Mouse (Mus musculus): ENCODE results near the gene Ssh1. TPM values are rescaled to one million over a fixed set of nuclear protein-coding genes. Genes with fewer than 3 reads are reported as not detected.

Gene Ssh1
- polyA plus RNA-seq, 1 experiment from 2014 or later: 13.3 TPM

DNA sequence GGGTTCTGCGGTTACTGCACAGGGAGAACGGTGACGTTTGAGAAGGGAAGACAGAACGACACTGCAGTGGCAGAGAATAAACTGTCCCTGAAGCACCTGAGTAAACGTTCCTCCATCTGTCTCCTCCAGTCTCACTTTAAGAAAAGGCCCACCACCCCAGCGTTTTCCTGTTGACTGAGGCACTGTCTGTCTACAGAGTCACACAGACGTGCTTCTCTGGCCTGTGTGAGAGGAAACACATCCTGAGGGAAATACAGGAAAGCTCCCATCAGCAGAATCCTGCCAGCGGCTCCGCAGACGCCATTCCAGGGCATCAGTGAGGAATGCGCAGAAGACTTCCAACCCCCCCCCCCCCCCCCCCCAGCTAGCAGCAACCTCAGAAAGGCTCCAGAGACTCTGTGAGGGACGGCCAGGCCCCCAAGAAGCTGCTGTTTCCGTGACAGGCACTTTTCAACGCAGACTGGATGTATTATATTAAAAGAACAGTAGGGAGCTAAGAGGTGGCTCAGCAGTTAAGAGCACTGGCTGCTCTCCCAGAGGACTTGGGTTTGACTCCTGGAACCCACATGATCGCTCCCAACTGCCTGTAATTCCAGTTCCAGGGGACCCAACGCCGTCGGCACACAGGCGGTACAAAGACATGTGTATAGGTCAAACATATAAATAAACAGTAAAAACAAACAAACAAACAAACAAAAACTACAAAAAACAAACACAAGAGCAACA is 104.3 kb downstream of the Ssh1 start:
- 0 out of 2 replicates have a peak, but pooled peaks cover 7% of the 10 kb centered on the region for H3K36me3 ChIP-seq
- peak overlapping the region; percentile 52 for H3K27ac ChIP-seq (replicated peaks)
- H3K9me3 ChIP-seq (replicated peaks): no peaks in the 10 kb centered on the region
- no peaks in the 10 kb centered on the region for H3K27me3 ChIP-seq (ENCODE audit: low read depth, poor library complexity, severe bottlenecking)
- 40% methylated on average over 19 of the region's 19 CpGs for WGBS
- peaks cover 48% of the 10 kb centered on the region for H3K4me1 ChIP-seq
- no peak for DNase-seq (ENCODE audit: low spot score)
- no peak overlapping the region for H3K4me3 ChIP-seq

DNA sequence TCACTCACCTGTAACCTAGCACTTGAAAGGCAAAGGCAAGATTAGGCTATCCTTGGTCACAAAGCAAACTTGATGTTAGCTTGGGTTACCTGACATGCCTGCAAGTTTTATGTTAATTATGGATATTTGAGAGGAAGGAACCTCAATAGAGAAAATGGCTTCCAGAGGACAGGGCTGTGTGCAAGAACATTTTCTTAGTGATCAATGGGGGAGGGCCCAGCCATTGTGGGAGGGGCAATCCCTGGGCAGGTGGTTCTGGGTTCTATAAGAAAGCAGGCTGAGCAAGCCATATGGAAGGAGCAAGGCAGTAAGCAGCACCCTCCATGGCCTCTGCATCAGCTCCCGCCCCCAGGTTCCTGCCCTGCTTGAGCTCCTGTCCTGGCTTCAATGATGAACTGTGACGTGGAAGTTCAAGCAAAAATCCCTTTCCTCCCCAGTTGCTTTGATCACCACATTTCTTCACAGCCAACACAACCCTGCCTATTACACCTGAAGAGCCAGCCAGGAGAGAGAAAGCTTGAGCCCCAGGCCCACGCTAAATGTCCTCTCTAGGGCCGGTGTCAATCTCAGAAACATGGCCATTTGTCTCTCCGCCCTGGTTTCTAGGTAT is 105.4 kb downstream of the Ssh1 start:
- H3K9me3 ChIP-seq (replicated peaks): no peaks in the 10 kb centered on the region
- peaks cover 56% of the 10 kb centered on the region for H3K4me1 ChIP-seq
- H3K4me3 ChIP-seq: no peak overlapping the region
- DNase-seq (ENCODE audit: low spot score): no peak
- H3K27ac ChIP-seq (replicated peaks): peak overlapping the region; percentile 52
- no peaks in the 10 kb centered on the region for H3K27me3 ChIP-seq (ENCODE audit: low read depth, poor library complexity, severe bottlenecking)
- H3K36me3 ChIP-seq: 0 out of 2 replicates have a peak, but pooled peaks cover 7% of the 10 kb centered on the region
- 92% methylated on average over 5 of the region's 5 CpGs for WGBS

DNA sequence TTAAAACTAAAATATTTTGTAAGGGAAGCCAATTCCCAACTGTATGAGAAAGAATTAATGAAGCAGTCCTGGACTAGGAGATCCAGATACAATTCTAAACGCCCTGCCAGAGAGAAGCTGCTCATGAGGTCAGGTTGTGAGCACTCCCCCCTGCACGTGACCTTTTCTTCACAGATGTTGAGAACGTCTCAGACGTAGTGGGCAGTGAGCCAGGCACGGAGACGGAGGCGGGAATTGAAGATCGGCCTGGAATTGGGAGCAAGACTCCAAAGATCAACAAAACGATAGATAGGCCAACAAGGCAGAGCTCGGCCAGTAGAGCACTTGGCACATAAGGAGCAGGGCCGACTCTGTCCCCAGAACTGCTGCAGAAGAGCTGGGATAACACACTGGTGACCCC is 106.6 kb downstream of the Ssh1 start:
- Histone ChIP-seq H3K27me3 (ENCODE audit: low read depth, poor library complexity, severe bottlenecking) (no peaks in the 10 kb centered on the region), H3K4me1 (peaks cover 66% of the 10 kb centered on the region), H3K27ac (replicated peaks) (no peak overlapping the region), H3K9me3 (replicated peaks) (no peaks in the 10 kb centered on the region), H3K36me3 (peaks cover 13% of the 10 kb centered on the region), H3K4me3 (no peak overlapping the region)
- DNase-seq (ENCODE audit: low spot score): no peak
- WGBS: 78% methylated on average over 11 of the region's 11 CpGs

Other genes starting within 250 kb of the Ssh1 start
- 75.4 and 77.1 TPM in 2 replicates for gene Sart3, start 221.4 kb downstream of the Ssh1 start, polyA plus RNA-seq (2016; fragmentation: Nextera tagmentation; extraction: Ambion mirVana)
- gene Iscu, start 221.1 kb downstream of the Ssh1 start, polyA plus RNA-seq (2016; fragmentation: Nextera tagmentation; extraction: Ambion mirVana): 109 and 111 TPM in 2 replicates
- 23.6 and 25.1 TPM in 2 replicates for gene Tmem119, start 193.4 kb downstream of the Ssh1 start, polyA plus RNA-seq (2016; fragmentation: Nextera tagmentation; extraction: Ambion mirVana)
- 0.77 and 1.5 TPM in 2 replicates for gene Selplg, start 161.2 kb downstream of the Ssh1 start, polyA plus RNA-seq (2016; fragmentation: Nextera tagmentation; extraction: Ambion mirVana)
- gene Coro1c, start 85.1 kb downstream of the Ssh1 start, polyA plus RNA-seq (2016; fragmentation: Nextera tagmentation; extraction: Ambion mirVana): 205 and 233 TPM in 2 replicates
- gene Dao, start 9.8 kb upstream of the Ssh1 start, polyA plus RNA-seq (2016; fragmentation: Nextera tagmentation; extraction: Ambion mirVana): not detected in 2 replicates
- 13.0 and 15.6 TPM in 2 replicates for gene Usp30, start 71.6 kb upstream of the Ssh1 start, polyA plus RNA-seq (2016; fragmentation: Nextera tagmentation; extraction: Ambion mirVana)
- 8.9 and 17.7 TPM in 2 replicates for gene Svop, start 97.7 kb upstream of the Ssh1 start, polyA plus RNA-seq (2016; fragmentation: Nextera tagmentation; extraction: Ambion mirVana)
- 12.2 and 12.8 TPM in 2 replicates for gene Alkbh2, start 134.3 kb upstream of the Ssh1 start, polyA plus RNA-seq (2016; fragmentation: Nextera tagmentation; extraction: Ambion mirVana)
- 58.9 and 67.5 TPM in 2 replicates for gene Ung, start 136.5 kb upstream of the Ssh1 start, polyA plus RNA-seq (2016; fragmentation: Nextera tagmentation; extraction: Ambion mirVana)
- 2.6 and 3.3 TPM in 2 replicates for gene Acacb, start 152.6 kb upstream of the Ssh1 start, polyA plus RNA-seq (2016; fragmentation: Nextera tagmentation; extraction: Ambion mirVana)